Mouse (Mus musculus): Measurements from ENCODE around the gene Zfp809.
"Not testable (repeated sequence)": the region's sequence is repeated elsewhere in the genome, so short reads cannot be mapped to it uniquely, and the experiment has no call there.

Zfp809 gene

GRCm38 (mm10) chr9:22225581-22226388 lies at the start of gene Zfp809:
Zfp809 (plus strand) TSS chr9:22225714.
- peak; percentile 99 for DNase-seq (ENCODE audit: low spot score)

GRCm38 (mm10) chr9:22188025-22188611 lies 37.4 kb upstream of the Zfp809 start, which contains the start of gene Zfp872:
Zfp872 (plus strand) TSS chr9:22188090.
- peak; percentile 21 for DNase-seq (ENCODE audit: low spot score)

GRCm38 (mm10) chr9:22196412-22196811 lies 29.1 kb upstream of the Zfp809 start:
- DNase-seq (ENCODE audit: low spot score), result no peak

GRCm38 (mm10) chr9:22213785-22214194 lies 11.7 kb upstream of the Zfp809 start:
- no peak for DNase-seq (ENCODE audit: low spot score)

GRCm38 (mm10) chr9:22214549-22214948 lies 11.0 kb upstream of the Zfp809 start:
- no peak for DNase-seq (ENCODE audit: low spot score)

- no peak for DNase-seq (ENCODE audit: low spot score)
Measured at GRCm38 (mm10) chr9:22216705-22217104, 8.8 kb upstream of the Zfp809 start.

GRCm38 (mm10) chr9:22217858-22218493 lies 7.5 kb upstream of the Zfp809 start:
- DNase-seq (ENCODE audit: low spot score), result no peak

GRCm38 (mm10) chr9:22224066-22224465 lies 1.4 kb upstream of the Zfp809 start:
- no peak for DNase-seq (ENCODE audit: low spot score)

- DNase-seq (ENCODE audit: low spot score), result no peak
Measured at GRCm38 (mm10) chr9:22224536-22225503, 694 bp upstream of the Zfp809 start.

- DNase-seq (ENCODE audit: low spot score), result not testable (repeated sequence)
Measured at GRCm38 (mm10) chr9:22226389-22226673, 817 bp downstream of the Zfp809 start.

- peak; percentile 60 for DNase-seq (ENCODE audit: low spot score)
Measured at GRCm38 (mm10) chr9:22226846-22227245, 1.3 kb downstream of the Zfp809 start.

GRCm38 (mm10) chr9:22229386-22230026 lies 4.0 kb downstream of the Zfp809 start:
- DNase-seq (ENCODE audit: low spot score), result no peak

- DNase-seq (ENCODE audit: low spot score), result no peak
Measured at GRCm38 (mm10) chr9:22230061-22230460, 4.5 kb downstream of the Zfp809 start.

GRCm38 (mm10) chr9:22230556-22230955 lies 5.0 kb downstream of the Zfp809 start:
- no peak for DNase-seq (ENCODE audit: low spot score)

- DNase-seq (ENCODE audit: low spot score), result no peak
Measured at GRCm38 (mm10) chr9:22240001-22240400, 14.5 kb downstream of the Zfp809 start.

GRCm38 (mm10) chr9:22244242-22244641 lies 18.7 kb downstream of the Zfp809 start:
- no peak for DNase-seq (ENCODE audit: low spot score)

GRCm38 (mm10) chr9:22256579-22256978 lies 31.1 kb downstream of the Zfp809 start:
- no peak for DNase-seq (ENCODE audit: low spot score)

- DNase-seq (ENCODE audit: low spot score), result no peak
Measured at GRCm38 (mm10) chr9:22258784-22259183, 33.3 kb downstream of the Zfp809 start.

GRCm38 (mm10) chr9:22259184-22260091 lies 33.9 kb downstream of the Zfp809 start, which contains the start of gene Zfp599:
Zfp599 (minus strand) TSS chr9:22259895.
- peak; percentile 80 for DNase-seq (ENCODE audit: low spot score)

- no peak for DNase-seq (ENCODE audit: low spot score)
Measured at GRCm38 (mm10) chr9:22260092-22260422, 34.5 kb downstream of the Zfp809 start.
